Mouse (Mus musculus) spleen, embryonic (tissue): ENCODE results near the gene Strada.
"Not testable (repeated sequence)": the region's sequence is repeated elsewhere in the genome, so short reads cannot be mapped to it uniquely, and the experiment has no call there.

Experiments used
- CTCF ChIA-PET: fragments of 350-600 bp; sonication (Branson Sonifier 250); formaldehyde crosslinking; loops from one replicate; lab custom pipeline; 2022; lab: Charles Lee

Gene Strada

DNA sequence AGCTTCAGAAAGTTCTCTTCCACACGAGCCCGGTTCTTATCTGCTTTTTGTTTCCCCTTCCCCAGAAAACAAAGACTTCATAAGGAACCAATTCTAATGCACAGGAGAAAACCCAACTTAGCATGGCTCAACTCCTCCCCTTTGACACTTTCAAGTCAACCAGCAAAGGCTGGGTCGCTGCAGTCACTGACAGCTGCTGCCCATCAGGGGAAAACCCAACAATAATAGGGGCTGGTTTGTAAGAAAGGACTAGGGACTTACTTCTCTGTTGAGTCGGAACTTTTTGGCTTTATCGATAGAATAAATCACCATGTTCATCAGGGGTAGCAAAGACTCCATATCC is at the start of gene Strada:
TSS of gene Strada (minus strand) at position 46 of the 343 bp plus-strand sequence.
- CTCF ChIA-PET = no interaction called here

DNA sequence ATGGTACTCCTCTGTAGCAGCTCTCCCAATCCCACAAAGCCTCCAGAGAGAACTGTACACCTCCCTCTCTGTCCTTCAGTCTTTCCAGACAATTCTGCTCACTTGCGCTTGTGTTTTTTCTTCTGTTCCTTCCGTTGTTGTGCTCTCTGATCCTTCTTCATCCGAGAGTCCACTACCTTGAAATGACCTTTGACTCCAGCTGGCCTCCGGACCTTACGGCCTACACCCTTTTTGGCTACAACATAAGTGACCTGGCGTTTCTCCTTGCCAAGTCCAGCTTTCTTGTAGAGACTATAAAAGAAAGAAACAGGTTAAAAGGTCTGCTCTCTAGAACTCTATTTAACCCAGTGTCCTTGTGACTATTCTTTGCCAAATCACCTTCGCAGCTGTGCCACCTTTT is 47.4 kb upstream of the Strada start:
- CTCF ChIA-PET = no interaction called here

- CTCF ChIA-PET = interaction anchor here (0.7 to 1.2 kb wide), 2 partner anchors 8 to 125 kb away, joined by 3 to 7 read pairs; no protein-coding TSS in a partner anchor
Measured at GRCm38 (mm10) chr11:106246834-106247233, 44.9 kb upstream of the Strada start.

GRCm38 (mm10) chr11:106233978-106234377 is 32.0 kb upstream of the Strada start:
- CTCF ChIA-PET = not testable (repeated sequence)

GRCm38 (mm10) chr11:106220603-106221002 is 18.6 kb upstream of the Strada start:
- CTCF ChIA-PET = no interaction called here

GRCm38 (mm10) chr11:106216730-106217490 is 14.9 kb upstream of the Strada start, which contains the start of gene Ddx42:
TSS of gene Ddx42 (plus strand) at chr11:106216926.
- CTCF ChIA-PET = interaction anchor here (0.6 kb wide), 1 partner anchor 904 kb away, joined by 4 read pairs; no protein-coding TSS in a partner anchor

DNA sequence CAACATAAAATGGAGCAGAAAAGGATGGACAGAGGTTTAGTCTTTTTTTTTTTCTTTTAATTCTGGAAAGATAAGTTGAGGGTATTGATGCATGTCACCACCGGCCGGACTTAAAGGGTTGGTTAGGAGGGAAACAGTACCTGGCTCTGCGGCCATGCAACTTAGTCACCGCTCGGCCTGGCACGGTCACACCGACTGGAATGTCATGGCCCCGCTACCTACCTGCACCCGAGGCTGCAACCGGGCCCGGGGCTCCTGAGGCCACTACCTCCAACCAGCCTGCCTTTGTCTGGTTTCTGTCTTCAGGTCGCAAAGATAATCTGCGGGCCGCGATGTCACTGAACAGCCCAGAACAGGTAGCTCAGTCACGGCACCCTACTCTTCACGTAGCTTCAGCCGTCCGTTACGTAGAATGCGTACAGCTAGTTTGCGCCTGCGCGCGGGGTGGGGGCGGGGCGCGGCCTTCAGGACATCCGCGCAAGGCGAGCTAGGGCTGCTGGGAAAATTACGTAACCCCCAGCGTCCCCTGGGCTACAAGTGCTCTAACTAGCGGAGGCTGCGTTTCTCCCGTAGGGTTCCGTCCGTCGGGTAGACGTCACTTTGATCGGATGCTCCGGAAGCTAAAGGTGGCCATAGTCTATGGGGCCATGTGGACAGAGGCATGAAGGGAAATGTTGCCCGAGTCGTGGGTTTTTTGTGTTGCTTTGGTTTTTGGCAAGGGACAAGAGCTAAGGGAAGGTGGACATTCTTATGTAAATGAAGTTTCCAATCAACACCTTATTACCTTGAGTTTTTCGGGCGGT is 14.2 kb upstream of the Strada start, which contains the start of gene Ccdc47:
TSS of gene Ccdc47 (minus strand) at position 418 of the 803 bp plus-strand sequence.
- CTCF ChIA-PET = interaction anchor here (0.6 kb wide), 1 partner anchor 905 kb away, joined by 4 read pairs; no protein-coding TSS in a partner anchor

GRCm38 (mm10) chr11:106215450-106215859 is 13.5 kb upstream of the Strada start:
- CTCF ChIA-PET = interaction anchor here (0.6 kb wide), 1 partner anchor 798 kb away, joined by 3 read pairs; no protein-coding TSS in a partner anchor

- CTCF ChIA-PET = interaction anchor here (0.6 kb wide), 2 partner anchors 266 to 798 kb away, joined by 3 read pairs; no protein-coding TSS in a partner anchor
Measured at GRCm38 (mm10) chr11:106214856-106215255, 12.9 kb upstream of the Strada start.

DNA sequence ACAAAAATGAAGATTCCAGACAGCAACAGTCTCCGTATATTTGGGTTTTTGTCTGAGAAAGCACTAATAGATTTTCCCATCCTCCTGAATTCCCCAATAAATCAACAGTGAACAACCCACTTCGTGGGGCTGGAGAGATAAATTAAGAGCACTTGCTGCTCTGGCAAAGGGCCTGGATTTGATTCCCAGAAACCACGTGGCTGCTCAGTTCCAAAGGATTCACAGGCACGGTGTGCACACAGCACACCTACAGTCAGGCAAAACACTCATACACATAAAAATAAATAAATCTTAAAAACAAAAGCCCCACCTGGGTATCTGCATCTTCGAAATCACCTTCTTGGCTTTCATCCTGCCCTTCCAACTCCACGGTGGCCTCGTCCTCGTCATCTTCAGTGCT is 10.8 kb upstream of the Strada start:
- CTCF ChIA-PET = interaction anchor here (0.7 kb wide), 1 partner anchor 37 kb away, joined by 3 read pairs; no protein-coding TSS in a partner anchor

DNA sequence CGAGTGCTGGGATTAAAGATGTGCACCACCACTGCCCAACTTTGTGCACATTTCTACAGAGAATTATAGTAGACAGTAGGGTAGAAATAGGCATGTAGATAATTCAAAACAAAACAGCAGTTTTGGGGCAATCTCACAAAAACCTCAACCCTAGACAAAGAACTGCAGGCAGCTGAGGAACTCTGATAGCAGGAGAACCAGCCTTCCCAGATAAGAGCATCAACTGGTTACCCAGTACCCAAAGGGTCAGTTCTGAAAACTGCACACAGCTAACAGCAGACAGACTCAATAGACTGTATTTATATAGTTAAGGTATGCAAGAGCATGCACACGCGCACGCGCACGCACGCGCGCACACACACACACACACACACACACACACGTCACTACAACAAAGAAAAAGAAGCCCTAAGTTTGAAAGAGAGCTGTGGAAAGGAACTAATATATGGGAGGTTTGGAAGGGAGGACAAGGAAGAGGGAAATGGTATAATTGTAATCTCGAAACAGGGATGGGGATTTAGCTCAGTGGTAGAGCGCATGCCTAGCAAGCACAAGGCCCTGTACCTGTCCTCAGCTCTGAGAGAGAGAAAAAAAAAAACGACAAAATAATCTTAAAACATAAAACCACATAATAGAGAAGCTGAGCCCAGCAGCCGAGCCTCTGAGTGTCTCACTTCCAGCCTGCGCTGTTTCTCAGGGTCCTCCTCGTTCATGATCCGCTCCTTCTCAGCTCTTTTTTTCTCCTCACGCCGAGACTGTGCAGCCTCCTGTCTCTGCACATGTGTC is 438 bp downstream of the Strada start:
- CTCF ChIA-PET = no interaction called here

DNA sequence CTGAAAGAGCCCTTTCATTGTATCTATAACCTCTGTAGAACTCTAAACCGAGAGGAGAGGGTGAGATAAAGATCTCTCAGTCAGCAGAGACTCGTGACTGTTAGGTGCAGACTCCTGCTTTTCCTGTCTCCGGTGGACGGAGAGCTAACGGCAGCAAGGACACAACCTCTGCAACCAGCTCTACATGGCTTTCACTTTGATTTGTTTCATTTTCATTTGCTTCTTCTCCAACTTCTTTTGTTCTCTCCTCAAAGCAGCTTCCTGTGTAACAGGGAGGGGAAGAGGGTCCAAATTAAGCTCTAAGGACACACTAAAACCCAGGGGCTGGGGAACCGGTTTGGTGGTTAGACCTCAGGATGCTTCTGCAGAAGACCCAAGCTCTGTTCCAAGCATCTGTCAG is 1.2 kb downstream of the Strada start:
- CTCF ChIA-PET = no interaction called here

DNA sequence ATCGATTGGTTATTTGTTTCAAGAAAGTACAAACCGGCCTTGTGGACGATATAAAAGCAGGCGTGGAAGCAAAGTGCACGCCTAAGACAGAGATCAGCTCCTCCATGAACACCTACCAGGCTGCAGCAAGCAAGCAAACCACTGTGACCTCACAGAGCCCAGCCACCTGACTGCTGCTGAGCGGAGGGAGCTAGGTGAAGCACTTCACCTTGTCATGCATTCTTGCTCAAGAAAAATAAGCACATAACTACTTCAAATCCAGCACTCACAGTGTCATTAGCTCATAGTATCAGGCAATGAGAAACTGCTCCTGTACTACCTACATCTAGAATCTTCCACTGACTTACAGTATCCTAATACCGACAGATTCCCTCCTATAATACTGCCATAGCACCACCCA is 2.0 kb downstream of the Strada start:
- CTCF ChIA-PET = interaction anchor here (0.6 kb wide), 1 partner anchor 299 kb away, joined by 6 read pairs; no protein-coding TSS in a partner anchor

DNA sequence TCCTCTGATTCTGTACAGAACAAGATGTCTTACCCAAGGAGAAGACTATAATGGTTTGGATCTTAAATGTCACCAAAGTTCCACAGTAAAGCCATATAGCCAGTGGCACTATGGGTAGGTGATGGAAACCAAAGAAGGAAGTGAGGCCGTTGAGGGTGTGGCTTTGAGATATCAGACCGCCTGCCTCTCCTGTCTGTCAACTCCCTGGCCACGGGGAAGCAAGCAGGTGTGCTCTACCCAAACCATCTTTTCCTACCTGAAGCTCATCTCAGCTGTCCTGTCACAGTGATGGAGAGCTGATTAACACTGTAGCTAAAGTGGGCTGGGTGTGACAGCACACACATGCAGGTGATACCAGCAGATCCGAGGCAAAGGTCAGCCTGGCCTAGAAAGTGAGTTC is 3.7 kb downstream of the Strada start:
- CTCF ChIA-PET = no interaction called here

DNA sequence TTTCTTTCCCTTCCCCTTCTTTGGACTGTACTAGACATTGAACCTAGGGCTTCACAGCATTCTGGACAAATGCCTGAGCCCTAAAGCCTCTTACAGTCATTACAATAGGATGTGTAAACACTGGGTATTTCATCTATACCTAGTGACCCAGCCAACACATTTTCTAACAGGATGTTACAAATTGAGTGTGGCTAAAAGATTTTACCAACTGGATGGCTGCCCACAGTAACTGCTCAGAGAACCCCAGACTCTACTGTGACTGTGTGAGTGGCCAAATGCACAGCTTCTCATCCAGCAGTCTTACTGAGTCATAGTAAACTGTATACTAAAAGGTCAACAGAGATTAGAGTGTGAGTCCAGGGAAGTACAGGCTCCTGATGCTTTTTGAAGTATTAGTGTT is 6.6 kb downstream of the Strada start:
- CTCF ChIA-PET = interaction anchor here (0.6 to 1.1 kb wide), 2 partner anchors 31 to 80 kb away, joined by 3 to 4 read pairs; no protein-coding TSS in a partner anchor

DNA sequence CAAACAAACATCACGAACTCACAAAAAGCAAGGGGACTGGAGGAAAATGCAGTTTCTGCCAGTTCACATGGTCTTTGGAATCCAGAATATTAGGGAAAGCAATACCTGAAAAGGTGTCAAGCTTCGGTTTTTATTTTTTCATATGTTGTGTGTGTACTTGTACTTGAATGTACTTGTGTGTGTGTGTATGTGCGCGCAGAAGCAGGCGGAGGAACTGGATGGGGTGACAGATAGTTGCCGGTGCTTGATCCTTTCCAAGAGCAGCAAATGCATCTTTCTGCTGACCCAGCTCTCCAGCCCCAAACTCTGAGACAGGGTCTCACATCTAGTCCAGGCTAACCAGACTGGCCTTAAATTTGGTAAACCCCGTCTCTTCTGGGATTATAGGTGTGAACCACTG is 7.1 kb downstream of the Strada start:
- CTCF ChIA-PET = interaction anchor here (0.5 to 1.1 kb wide), 2 partner anchors 31 to 931 kb away, joined by 3 to 22 read pairs; no protein-coding TSS in a partner anchor

GRCm38 (mm10) chr11:106194155-106194541 is 7.8 kb downstream of the Strada start:
- CTCF ChIA-PET = interaction anchor here (0.5 to 0.8 kb wide), 5 partner anchors 11 to 931 kb away, joined by 3 to 22 read pairs (median 6); no protein-coding TSS in a partner anchor

DNA sequence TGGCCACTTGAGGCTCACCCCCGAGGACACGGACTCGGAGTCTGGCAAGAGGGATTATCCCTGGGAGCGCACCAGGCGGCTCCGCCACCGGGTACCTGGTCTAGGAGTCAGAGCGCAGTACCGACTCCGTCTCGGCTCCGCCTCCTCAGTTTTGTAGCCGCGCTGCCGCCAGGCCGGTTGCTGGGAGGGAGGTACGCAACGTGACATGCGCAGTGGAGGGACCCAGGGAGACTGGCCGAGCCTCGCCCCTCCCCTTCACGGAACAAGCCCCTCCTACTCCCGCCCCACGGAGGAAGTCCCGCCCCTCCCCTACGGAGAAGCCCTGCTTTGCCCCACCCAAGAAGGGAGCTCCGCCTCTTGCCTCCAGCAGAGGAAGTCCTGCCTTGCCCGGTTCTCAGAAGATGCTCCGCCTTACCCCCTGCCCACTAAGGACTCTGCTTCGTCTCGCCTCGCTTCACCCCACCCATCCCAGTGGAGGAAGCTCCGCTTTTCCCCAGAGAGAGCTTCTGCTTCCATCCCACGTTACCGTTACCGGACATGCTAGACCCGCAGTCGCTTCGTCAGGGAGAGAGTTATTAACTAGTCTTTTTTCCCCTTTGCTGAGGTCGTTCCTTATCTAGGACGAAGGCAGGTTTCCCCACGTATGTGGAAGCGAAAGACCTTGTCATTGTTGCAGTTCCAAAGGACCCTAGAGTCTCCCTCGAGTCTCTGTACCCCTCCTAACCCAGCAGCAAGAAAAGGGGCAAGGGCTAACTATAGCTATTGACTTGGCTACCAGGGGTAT is 8.4 kb downstream of the Strada start:
- CTCF ChIA-PET = interaction anchor here (0.6 to 0.8 kb wide), 5 partner anchors 12 to 726 kb away, joined by 3 to 7 read pairs (median 5); no protein-coding TSS in a partner anchor

DNA sequence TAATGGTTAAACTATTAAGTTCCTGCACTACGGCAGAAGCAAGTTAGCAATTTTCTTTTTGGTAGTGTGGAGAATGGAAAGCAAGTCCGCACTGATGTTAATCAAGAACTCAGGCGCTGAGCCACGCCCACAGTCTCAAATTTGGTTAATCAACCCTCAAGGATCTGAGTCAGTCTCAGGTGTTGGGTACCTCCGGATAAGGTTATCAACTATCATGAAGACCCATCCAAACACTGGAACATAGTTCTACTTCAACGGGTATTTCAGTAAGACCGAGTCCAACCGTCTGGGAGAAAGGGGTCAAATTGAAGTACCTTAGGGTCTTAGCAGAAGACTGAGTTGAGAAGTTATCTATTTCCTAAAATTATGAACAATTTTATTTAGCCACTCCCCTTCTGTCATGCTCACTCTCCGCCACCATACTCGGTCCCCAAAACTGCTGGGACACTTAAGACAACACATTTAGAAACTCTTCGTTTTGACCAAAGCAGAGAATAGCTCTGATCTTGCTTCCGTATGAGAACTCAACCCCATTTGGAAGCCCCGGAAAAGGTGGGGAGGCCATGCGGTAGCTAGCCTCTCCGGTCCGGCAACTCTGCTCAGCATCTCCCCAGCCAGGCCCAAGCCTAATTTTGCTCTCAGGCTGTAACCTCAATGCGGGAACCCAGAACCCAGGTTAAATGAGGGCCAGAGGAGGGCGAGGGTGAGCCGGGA is 9.2 kb downstream of the Strada start:
- CTCF ChIA-PET = interaction anchor here (0.6 kb wide), 2 partner anchors 75 to 641 kb away, joined by 4 to 12 read pairs; no protein-coding TSS in a partner anchor
